Mouse (Mus musculus) stomach, postnatal 0 days (tissue): Measurements from ENCODE around the gene Wapl.

ENCODE experiments used
- CTCF ChIP-seq: IDR thresholded peaks from 2 replicates; pipeline ENCODE4 v1.5.1; 2016; ENCODE audit warnings: antibody characterized with exemption, low read depth, mild to moderate bottlenecking, moderate library complexity
- EP300 ChIP-seq: optimal IDR thresholded peaks from 2 replicates; pipeline ENCODE3; 2016; ENCODE audit warnings: antibody characterized with exemption

DNA sequence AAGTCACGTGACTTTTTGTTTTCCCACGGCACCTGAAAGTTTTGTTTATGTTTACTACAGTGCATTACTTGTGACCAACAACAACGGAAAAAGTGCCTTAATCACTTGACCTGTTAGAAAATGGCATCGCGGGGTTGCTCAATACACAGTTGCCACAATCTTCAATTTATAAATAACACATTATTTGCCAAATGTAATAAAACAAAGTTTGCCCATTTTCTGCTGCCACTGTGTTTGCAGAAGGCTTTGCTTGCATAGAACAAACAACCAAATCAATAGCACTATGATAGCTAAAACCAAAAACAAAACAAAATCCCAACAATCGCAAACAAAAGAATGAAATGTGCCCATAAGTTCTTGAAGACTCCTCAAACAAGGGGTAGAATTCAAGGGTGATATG, 38.0 kb upstream of the Wapl start:
- TF ChIP-seq CTCF: no peak
- no peak for TF ChIP-seq EP300
